Comparison of ENCODE assay signal across 27 mouse cellular contexts in genomic region chr5:74011629-74012028, GRCm38 (mm10). TPM values are rescaled to one million over a fixed set of nuclear protein-coding genes. Genes with fewer than 3 reads are reported as not detected.
A peak's percentile ranks its signal among the peaks of the same experiment; 100 is the strongest.
DNase-seq lines count a peak whose midpoint lies in the region; ATAC-seq and TF ChIP-seq lines count a peak whose summit lies in the region.
"Had no signal": no experiment of that assay in that cellular context is flagged by ENCODE, and none has a peak within 500 bp of the region (broad histone marks: within the 10 kb centered on the region; RNA-seq: fewer than 3 reads in every experiment).

No protein-coding gene starts in this region.

- no peaks in the 10 kb centered on the region for H3K4me1 ChIP-seq in kidney, postnatal 0 days (replicated peaks; ENCODE audit: insufficient read depth, low read length)
- H3K4me1 ChIP-seq in limb, embryonic 10.5 days = no peaks in the 10 kb centered on the region
- 0 out of 2 replicates have a peak, but pooled peaks cover 3% of the 10 kb centered on the region for H3K4me1 ChIP-seq in forebrain, embryonic 10.5 days
- H3K4me1 ChIP-seq: forebrain, embryonic 15.5 days; limb, embryonic 15.5 days; liver, embryonic 13.5 days; midbrain, embryonic 13.5 days; neural tube, embryonic 15.5 days had no signal

- TF ChIP-seq CTCF in kidney, postnatal 0 days (IDR thresholded peaks at IDR 0.05; ENCODE audit: low read depth) = no peak

- no peak overlapping the region for H3K4me2 ChIP-seq in kidney, postnatal 0 days (ENCODE audit: low read length)
- H3K4me2 ChIP-seq: forebrain, embryonic 15.5 days; heart, embryonic 15.5 days; hindbrain, embryonic 13.5 days; limb, embryonic 15.5 days; liver, embryonic 13.5 days; midbrain, embryonic 13.5 days; neural tube, embryonic 15.5 days had no signal

- peak; percentile 92 for DNase-seq in kidney, adult 11 months
- peak; percentile 89 to 93 for DNase-seq in kidney, adult 8-10 months
- DNase-seq in kidney, postnatal 0 days (ENCODE audit: low spot score) = peak; percentile 71
- peak; percentile 58 to 71 for DNase-seq in kidney, postnatal 4 days
- no peak for DNase-seq in left cerebral cortex, postnatal 10 days (ENCODE audit: extremely low spot score in 1 of 2, low spot score in 2 of 2)
- DNase-seq in limb, embryonic 10.5 days (ENCODE audit: low spot score) = no peak
- DNase-seq in forebrain, embryonic 10.5 days (ENCODE audit: extremely low spot score, low spot score) = no peak
- DNase-seq: adrenal gland, postnatal 10 days; B cell, adult 2 months; cerebellum, adult 8-10 months; cerebellum, postnatal 36 days; left cerebral cortex, postnatal 4 days; liver, embryonic 13.5 days; lung, adult 18-20 months; lung, postnatal 4 days; spleen, adult 18-20 months; thymus, postnatal 14 days had no signal

- H3K36me3 ChIP-seq in kidney, postnatal 0 days (ENCODE audit: insufficient read depth, low read length) = peaks cover 18% of the 10 kb centered on the region
- H3K36me3 ChIP-seq in limb, embryonic 10.5 days = peaks cover 81% of the 10 kb centered on the region
- peaks cover 63% of the 10 kb centered on the region for H3K36me3 ChIP-seq in forebrain, embryonic 10.5 days (replicated peaks)
- H3K36me3 ChIP-seq: forebrain, embryonic 15.5 days had no signal

- no peaks in the 10 kb centered on the region for H3K27me3 ChIP-seq in kidney, postnatal 0 days (ENCODE audit: insufficient read depth, low read length)
- no peaks in the 10 kb centered on the region for H3K27me3 ChIP-seq in limb, embryonic 10.5 days (ENCODE audit: low read depth, poor library complexity, severe bottlenecking)
- no peaks in the 10 kb centered on the region for H3K27me3 ChIP-seq in forebrain, embryonic 10.5 days (ENCODE audit: poor library complexity, severe bottlenecking)
- H3K27me3 ChIP-seq: forebrain, embryonic 15.5 days; heart, embryonic 15.5 days; hindbrain, embryonic 13.5 days; limb, embryonic 15.5 days; liver, embryonic 13.5 days; megakaryocyte, embryonic 14.5 days; midbrain, embryonic 13.5 days; neural tube, embryonic 15.5 days had no signal

- 53% methylated on average over 10 of the region's 10 CpGs for WGBS in kidney, postnatal 0 days
- WGBS in limb, embryonic 10.5 days = 95% methylated on average over 10 of the region's 10 CpGs
- 94% methylated on average over 10 of the region's 10 CpGs for WGBS in forebrain, embryonic 10.5 days

- H3K27ac ChIP-seq in kidney, postnatal 0 days = no peak overlapping the region
- H3K27ac ChIP-seq in limb, embryonic 10.5 days = no peak overlapping the region
- H3K27ac ChIP-seq in forebrain, embryonic 10.5 days = no peak overlapping the region
- H3K27ac ChIP-seq: forebrain, embryonic 15.5 days; heart, embryonic 15.5 days; hindbrain, embryonic 13.5 days; layer of hippocampus, adult 2 months; limb, embryonic 15.5 days; liver, embryonic 13.5 days; midbrain, embryonic 13.5 days; neural tube, embryonic 15.5 days had no signal

- ATAC-seq in kidney, postnatal 0 days (replicated peaks; ENCODE audit: low FRiP score, low read depth) = peak; percentile 88
- ATAC-seq: forebrain, embryonic 15.5 days; intestine, embryonic 16.5 days; lung, postnatal 0 days; midbrain, embryonic 13.5 days had no signal

- H3K4me3 ChIP-seq in kidney, postnatal 0 days (replicated peaks; ENCODE audit: low read depth, low read length) = no peak overlapping the region
- no peak overlapping the region for H3K4me3 ChIP-seq in limb, embryonic 10.5 days
- H3K4me3 ChIP-seq in forebrain, embryonic 10.5 days = no peak overlapping the region
- H3K4me3 ChIP-seq: forebrain, embryonic 15.5 days; heart, embryonic 15.5 days; hindbrain, embryonic 13.5 days; layer of hippocampus, adult 2 months; limb, embryonic 15.5 days; liver, embryonic 13.5 days; megakaryocyte, embryonic 14.5 days; midbrain, embryonic 13.5 days; neural tube, embryonic 15.5 days had no signal

- no peak overlapping the region for H3K9ac ChIP-seq in kidney, postnatal 0 days (ENCODE audit: low read depth, low read length)
- H3K9ac ChIP-seq: forebrain, embryonic 15.5 days; heart, embryonic 15.5 days; hindbrain, embryonic 13.5 days; limb, embryonic 15.5 days; liver, embryonic 13.5 days; midbrain, embryonic 13.5 days; neural tube, embryonic 15.5 days had no signal

- no peaks in the 10 kb centered on the region for H3K9me3 ChIP-seq in kidney, postnatal 0 days (replicated peaks; ENCODE audit: low read length)
- no peaks in the 10 kb centered on the region for H3K9me3 ChIP-seq in limb, embryonic 10.5 days (replicated peaks)
- H3K9me3 ChIP-seq in forebrain, embryonic 10.5 days = no peaks in the 10 kb centered on the region
- H3K9me3 ChIP-seq: forebrain, embryonic 15.5 days; heart, embryonic 15.5 days; hindbrain, embryonic 13.5 days; limb, embryonic 15.5 days; liver, embryonic 13.5 days; megakaryocyte, embryonic 14.5 days; midbrain, embryonic 13.5 days; neural tube, embryonic 15.5 days had no signal

- intact Hi-C loops in left cerebral cortex, postnatal 10 days (cut with DNase I) = no loop called here

RNA-seq across cellular contexts. Expression of gene Usp46, which starts 56.6 kb away (rescaled TPM):
- polyA plus RNA-seq in kidney, postnatal 0 days (2015; fragmentation: Nextera tagmentation; extraction: Ambion mirVana) = 20.4 and 21.3 TPM in 2 replicates
- 100 to 1,000 TPM; 144 to 148 TPM for total RNA-seq in left cerebral cortex, postnatal 10 days (2021)
- 30.8 and 37.9 TPM in 2 replicates for polyA plus RNA-seq in limb, embryonic 10.5 days (2016; fragmentation: Nextera tagmentation; extraction: Ambion mirVana)
- 35.6 and 36.8 TPM in 2 replicates for polyA plus RNA-seq in forebrain, embryonic 10.5 days (2016; fragmentation: Nextera tagmentation; extraction: Ambion mirVana)

Comparison
In these comparisons a context has a peak if more than half of its experiments do, and no peak if none do; other contexts are left out.
1. DNase-seq: peak in kidney, adult 11 months (single experiment), kidney, adult 8-10 months (2 of 2), kidney, postnatal 0 days (single experiment) and kidney, postnatal 4 days (2 of 2); none in left cerebral cortex, postnatal 10 days (0 of 2), limb, embryonic 10.5 days (single experiment) and forebrain, embryonic 10.5 days (single experiment).